Mouse (Mus musculus) liver, adult 2 months (tissue): ENCODE data around the gene Fbxo36.

ENCODE experiments used
- CTCF ChIP-seq: fragments of 200-500 bp; IDR thresholded peaks from 2 replicates; pipeline ENCODE4 v1.5.1; 2011; ENCODE audit warnings: low read depth, low read length, control low read depth
- POLR2A ChIP-seq: fragments of 200-500 bp; IDR thresholded peaks from 2 replicates; pipeline ENCODE4 v1.6.1; 2011; ENCODE audit warnings: low read length, control low read depth; ENCODE audit not compliant: insufficient read depth; ENCODE audit errors: extremely low read depth

DNA sequence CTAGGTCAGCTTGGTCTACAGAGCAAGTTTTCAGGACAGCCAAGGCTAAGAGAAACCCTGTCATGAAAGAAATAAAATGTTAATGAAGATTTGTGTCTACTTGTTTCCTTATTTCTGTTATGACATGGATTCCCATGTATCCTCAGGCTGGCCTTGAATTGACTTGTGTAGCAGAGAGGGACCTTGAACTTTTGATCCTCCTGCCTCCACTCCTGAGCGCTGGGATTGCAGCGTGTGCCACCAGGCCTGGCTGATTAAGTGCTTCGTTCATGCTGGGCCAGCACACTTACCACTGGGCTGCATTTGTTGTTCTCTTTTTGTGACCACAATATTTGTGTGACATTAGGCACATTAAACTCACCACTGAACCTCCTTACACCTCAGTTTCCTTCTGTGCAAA is 79.2 kb downstream of the Fbxo36 start:
- TF ChIP-seq POLR2A (no peak), CTCF (no peak)
